Mouse (Mus musculus) heart, postnatal 0 days (tissue): Measurements from ENCODE around the gene Lef1.
A peak's percentile ranks its signal among the peaks of the same experiment; 100 is the strongest.

Experiments
- CTCF ChIP-seq: IDR thresholded peaks from 2 replicates; pipeline ENCODE4 v1.5.1; 2016; ENCODE audit warnings: antibody characterized with exemption, control low read depth, low read depth
- EP300 ChIP-seq: IDR thresholded peaks from 2 replicates; pipeline ENCODE4 v1.6.1; 2016; ENCODE audit warnings: antibody characterized with exemption, low read depth

DNA sequence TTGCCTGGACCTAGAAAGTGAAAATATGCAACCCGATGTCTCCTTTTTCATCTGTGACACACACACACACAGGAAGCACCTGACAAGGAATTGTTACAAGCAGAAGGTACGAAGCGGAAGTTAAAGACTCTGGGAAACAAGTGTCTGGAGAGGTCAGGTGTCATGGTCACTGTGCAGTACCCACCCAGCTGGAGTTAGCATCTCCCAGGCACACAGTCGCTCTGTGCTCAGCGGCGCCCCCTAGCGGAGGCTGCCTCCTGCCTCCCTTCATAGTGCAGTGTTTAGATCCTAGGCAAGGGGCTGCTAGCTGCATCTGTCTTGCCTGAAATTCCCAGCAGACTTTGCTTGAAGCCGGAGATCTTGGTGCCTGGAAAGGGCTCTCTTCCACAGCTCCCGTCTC is 104.6 kb downstream of the Lef1 start:
- TF ChIP-seq CTCF (peak; percentile 45), EP300 (no peak)
